Mouse (Mus musculus) MEL (cell line): ENCODE data around the gene Fv1. TPM values are rescaled to one million over a fixed set of nuclear protein-coding genes. Genes with fewer than 3 reads are reported as not detected.
A peak's percentile ranks its signal among the peaks of the same experiment; 100 is the strongest.

Source experiments
- DNase-seq: peaks from one replicate; pipeline ENCODE4 v3.0.0; 2011; ENCODE audit warnings: low read depth, low spot score
- H3K27ac ChIP-seq: 2 replicates; pipeline ENCODE4 v1.5.1; 2012; ENCODE audit warnings: low read depth, mild to moderate bottlenecking, control low read depth, low read length, moderate library complexity; ENCODE audit not compliant: control insufficient read depth
- H3K27me3 ChIP-seq, 2 experiments: fragments of 150-350 bp in 1 of 2; sonication (generic) in 1 of 2; 2 replicates each; pipeline ENCODE4 v1.6.1; 2012; ENCODE audit warnings: low read length in 2 of 2, mild to moderate bottlenecking in 2 of 2, improper control_type of control experiment in 1 of 2, moderate library complexity in 1 of 2; ENCODE audit not compliant: insufficient read depth in 2 of 2, control insufficient read depth in 1 of 2
- H3K36me3 ChIP-seq, 2 experiments: 2 replicates each; pipeline ENCODE4 v1.6.1; 2012 to 2014; ENCODE audit warnings: low read length in 2 of 2, improper control_type of control experiment in 1 of 2, inconsistent platforms in 1 of 2, mild to moderate bottlenecking in 1 of 2; ENCODE audit not compliant: insufficient read depth in 2 of 2, control insufficient read depth in 1 of 2
- H3K4me1 ChIP-seq, 2 experiments: fragments of 150-350 bp in 1 of 2; sonication (generic) in 1 of 2; 2 replicates each; pipeline ENCODE4 v1.6.1; 2012; ENCODE audit warnings: low read length in 2 of 2, improper control_type of control experiment in 1 of 2, mild to moderate bottlenecking in 1 of 2; ENCODE audit not compliant: insufficient read depth in 2 of 2, control insufficient read depth in 1 of 2
- H3K4me3 ChIP-seq, 2 experiments: fragments of 150-350 bp in 1 of 2; sonication (generic) in 1 of 2; 2 replicates each; pipeline ENCODE4 v1.5.1; 2012; ENCODE audit warnings: low read depth in 2 of 2, low read length in 2 of 2, mild to moderate bottlenecking in 2 of 2, moderate library complexity in 2 of 2, control low read depth in 1 of 2, improper control_type of control experiment in 1 of 2; ENCODE audit not compliant: control insufficient read depth in 1 of 2, insufficient read depth in 1 of 2
- H3K79me2 ChIP-seq: 2 replicates; pipeline ENCODE4 v1.6.1; 2012; ENCODE audit warnings: mild to moderate bottlenecking, low read length, moderate library complexity; ENCODE audit not compliant: control insufficient read depth, poor library complexity, insufficient read depth
- H3K9ac ChIP-seq: 2 replicates; pipeline ENCODE4 v1.6.1; 2012; ENCODE audit warnings: low read depth, mild to moderate bottlenecking, control low read depth, low read length, moderate library complexity; ENCODE audit not compliant: control insufficient read depth, poor library complexity, severe bottlenecking
- H3K9me3 ChIP-seq: fragments of 150-350 bp; sonication (generic); replicated peaks from 2 replicates; pipeline ENCODE4 v1.6.1; 2012; ENCODE audit warnings: mild to moderate bottlenecking, low read length, improper control_type of control experiment, moderate library complexity; ENCODE audit not compliant: insufficient read depth
- CHD2 ChIP-seq: IDR thresholded peaks from 2 replicates; pipeline ENCODE4 v1.6.1; 2011; ENCODE audit warnings: low read length, improper control_type of control experiment
- E2F4 ChIP-seq: IDR thresholded peaks from 2 replicates; pipeline ENCODE4 v1.6.1; 2011; ENCODE audit warnings: low read depth, low read length, improper control_type of control experiment, borderline replicate concordance
- ELF1 ChIP-seq: IDR thresholded peaks from 2 replicates; pipeline ENCODE4 v1.6.1; 2014; ENCODE audit warnings: low read depth, mild to moderate bottlenecking, inconsistent platforms, low read length, improper control_type of control experiment, moderate library complexity
- EP300 ChIP-seq, 2 experiments: IDR thresholded peaks; 2 replicates each; pipeline ENCODE4 v1.6.1; 2011; ENCODE audit warnings: improper control_type of control experiment in 2 of 2, low read length in 2 of 2, low read depth in 1 of 2, mild to moderate bottlenecking in 1 of 2
- ETS1 ChIP-seq: IDR thresholded peaks from 2 replicates; pipeline ENCODE4 v1.6.1; 2012; ENCODE audit warnings: low read depth, mild to moderate bottlenecking, inconsistent platforms, low read length, improper control_type of control experiment, moderate library complexity
- KAT2A ChIP-seq: conservative IDR thresholded peaks from 2 replicates; pipeline ENCODE4 v1.6.1; 2012; ENCODE audit warnings: low read depth, low read length, improper control_type of control experiment, inconsistent platforms
- MAX ChIP-seq: IDR thresholded peaks from 2 replicates; pipeline ENCODE4 v1.6.1; 2011; ENCODE audit warnings: low read length, improper control_type of control experiment
- MAZ ChIP-seq: IDR thresholded peaks from 2 replicates; pipeline ENCODE4 v1.6.1; 2012; ENCODE audit warnings: low read depth, mild to moderate bottlenecking, inconsistent platforms, low read length, improper control_type of control experiment
- POLR2A ChIP-seq, 2 experiments: IDR thresholded peaks; 2 replicates each; pipeline ENCODE4 v1.6.1; 2011 to 2012; ENCODE audit warnings: low read length in 2 of 2, mild to moderate bottlenecking in 2 of 2, control low read depth in 1 of 2, improper control_type of control experiment in 1 of 2, low read depth in 1 of 2, moderate library complexity in 1 of 2; ENCODE audit not compliant: control insufficient read depth in 1 of 2, insufficient read depth in 1 of 2, poor library complexity in 1 of 2
- POLR2AphosphoS2 ChIP-seq: IDR thresholded peaks from 2 replicates; pipeline ENCODE4 v1.6.1; 2011; ENCODE audit warnings: low read length, improper control_type of control experiment
- RCOR1 ChIP-seq: IDR thresholded peaks from 2 replicates; pipeline ENCODE4 v1.6.1; 2012; ENCODE audit warnings: low read depth, mild to moderate bottlenecking, inconsistent platforms, low read length, improper control_type of control experiment
- SIN3A ChIP-seq: IDR thresholded peaks from 2 replicates; pipeline ENCODE4 v1.6.1; 2012; ENCODE audit warnings: low read length, improper control_type of control experiment, inconsistent platforms
- TAL1 ChIP-seq: IDR thresholded peaks from 2 replicates; pipeline ENCODE4 v1.6.1; 2012; ENCODE audit warnings: mild to moderate bottlenecking, inconsistent platforms, low read length, moderate library complexity, mixed read lengths
- UBTF ChIP-seq: IDR thresholded peaks from 2 replicates; pipeline ENCODE4 v1.6.1; 2012; ENCODE audit warnings: low read depth, mild to moderate bottlenecking, inconsistent platforms, low read length, improper control_type of control experiment, moderate library complexity, borderline replicate concordance; ENCODE audit not compliant: insufficient read depth
- USF1 ChIP-seq: IDR thresholded peaks from 2 replicates; pipeline ENCODE4 v1.6.1; 2014; ENCODE audit warnings: low read depth, mild to moderate bottlenecking, inconsistent platforms, low read length, improper control_type of control experiment, moderate library complexity
- ZMIZ1 ChIP-seq: IDR thresholded peaks from 2 replicates; pipeline ENCODE4 v1.6.1; 2012; ENCODE audit warnings: low read depth, mild to moderate bottlenecking, inconsistent platforms, low read length, improper control_type of control experiment, moderate library complexity
- ZNF384 ChIP-seq: IDR thresholded peaks from 2 replicates; pipeline ENCODE4 v1.6.1; 2012; ENCODE audit warnings: low read depth, mild to moderate bottlenecking, inconsistent platforms, low read length, improper control_type of control experiment
- polyA plus RNA-seq, 2 experiments: library from polyadenylated mRNA; stranded (reverse) in 1 of 2; unstranded in 1 of 2; fragments of >175 nt in 1 of 2; fragments of >200 nt in 1 of 2; gene quantifications; 2 replicates each; pipeline versions ENCODE4 v1.2.1 to v1.2.4; 2012; ENCODE audit warnings: low replicate concordance in 2 of 2, low read depth in 1 of 2; ENCODE audit not compliant: insufficient read length in 2 of 2, insufficient read depth in 1 of 2, missing spikeins in 1 of 2
- total RNA-seq: library from RNA; depleted of rRNA; stranded (reverse); fragments of 300-350 nt; gene quantifications from 2 replicates; pipeline ENCODE4 v1.2.3, GENCODE M21; 2012

Fv1 gene
- total and polyA plus RNA-seq, 3 experiments, result 3.0 to 4.6 TPM; not detected in 1

- TF ChIP-seq EP300 (IDR thresholded peaks at IDR 0.05; ENCODE audit: low read depth in 1 of 2, low read length in 2 of 2), result peak in 1 of 2 experiments; percentile 13; a peak in 2 of 4 replicates
- TF ChIP-seq RCOR1, result 0 out of 2 replicates have a peak, but pooled peaks have one; percentile 32
- no peak for TF ChIP-seq POLR2AphosphoS2
- TF ChIP-seq ELF1, result peak; percentile 98
Observed at GRCm38 (mm10) chr4:147847614-147848583, 20.9 kb upstream of the Fv1 start, which contains the start of gene Zfp933 (continued).

DNA sequence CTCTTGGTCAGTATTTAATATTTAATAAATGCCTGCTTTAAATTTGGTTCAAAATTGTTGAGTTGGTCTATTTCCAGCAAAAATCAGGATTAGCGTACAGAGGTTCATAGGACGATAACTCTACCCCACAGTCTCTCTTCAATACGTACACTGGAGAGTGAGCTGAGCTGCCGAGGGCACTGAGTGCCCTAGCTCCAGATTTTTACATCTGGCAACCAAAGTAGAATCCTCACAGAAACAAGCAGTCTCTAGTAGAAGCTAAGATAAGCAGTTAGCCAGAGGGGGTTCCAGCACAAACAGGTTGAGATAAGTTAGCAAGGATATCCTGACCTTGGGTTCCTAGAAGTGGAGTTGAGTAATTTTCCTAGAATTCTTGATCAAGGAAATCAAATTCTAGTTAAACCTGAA is 20.2 kb upstream of the Fv1 start:
- peak overlapping the region; percentile 77 for H3K9ac ChIP-seq
- no peak for DNase-seq
- H3K4me3 ChIP-seq, result peak overlapping the region; percentile 67 to 99
- H3K4me1 ChIP-seq, result peaks cover 0 to 24% of the 10 kb centered on the region in 2 experiments; a peak in 3 of 4 replicates
- peaks cover 8% of the 10 kb centered on the region for H3K79me2 ChIP-seq
- TF ChIP-seq ELF1 (no peak), ZMIZ1 (peak; percentile 9; the same call in 1 of the 2 replicates), KAT2A (no peak), EP300 (IDR thresholded peaks at IDR 0.05; ENCODE audit: low read depth in 1 of 2, low read length in 2 of 2) (peak in 1 of 2 experiments; percentile 30; a peak in 1 of 4 replicates), ETS1 (0 out of 2 replicates have a peak, but pooled peaks have one; percentile 5), SIN3A (peak; percentile 71; the same call in 1 of the 2 replicates), ZNF384 (no peak)
- H3K36me3 ChIP-seq, result peaks cover 0 to 27% of the 10 kb centered on the region in 2 experiments; a peak in 2 of 4 replicates
- no peaks in the 10 kb centered on the region for H3K27me3 ChIP-seq
- H3K9me3 ChIP-seq, result no peaks in the 10 kb centered on the region
- H3K27ac ChIP-seq, result peak overlapping the region; percentile 83

DNA sequence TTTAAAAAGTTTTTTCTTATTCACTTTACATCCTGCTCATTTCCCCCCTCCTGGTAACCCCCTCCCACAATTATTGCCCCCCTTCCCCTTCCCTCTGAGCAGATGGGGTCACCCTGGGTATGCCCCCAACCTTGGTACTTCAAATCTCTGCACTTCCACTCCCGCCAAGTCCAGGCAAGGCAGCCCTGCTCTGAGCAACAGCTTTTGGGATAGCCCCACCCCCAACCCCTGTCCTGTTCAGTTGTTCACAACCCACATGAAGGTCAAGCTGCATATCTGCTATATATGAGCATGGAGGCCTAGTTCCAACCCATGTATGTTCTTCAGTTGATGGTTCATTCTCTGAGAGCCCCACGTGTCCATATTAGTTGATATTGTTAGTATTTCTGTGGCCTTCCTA is 18.0 kb upstream of the Fv1 start:
- Histone ChIP-seq H3K36me3 (peaks cover 0 to 27% of the 10 kb centered on the region in 2 experiments; a peak in 2 of 4 replicates), H3K9ac (no peak overlapping the region), H3K27ac (peak overlapping the region; percentile 23), H3K4me3 (no peak overlapping the region), H3K4me1 (peaks cover 0 to 24% of the 10 kb centered on the region in 2 experiments; a peak in 3 of 4 replicates), H3K79me2 (peaks cover 8% of the 10 kb centered on the region), H3K27me3 (no peaks in the 10 kb centered on the region), H3K9me3 (no peaks in the 10 kb centered on the region)
- TF ChIP-seq POLR2A (IDR thresholded peaks at IDR 0.05; ENCODE audit: control insufficient read depth in 1 of 2, insufficient read depth in 1 of 2, low read depth in 1 of 2, low read length in 2 of 2, poor library complexity in 1 of 2) (no peak), ETS1 (no peak), E2F4 (no peak), USF1 (no peak), MAX (no peak), TAL1 (no peak), CHD2 (no peak), EP300 (IDR thresholded peaks at IDR 0.05; ENCODE audit: low read depth in 1 of 2, low read length in 2 of 2) (no peak), UBTF (no peak), RCOR1 (no peak), MAZ (no peak)
- DNase-seq, result no peak
